Mouse (Mus musculus) brain, embryonic 14.5 days (tissue): ENCODE measurements around the gene Spg7.

Source experiments
- CTCF ChIP-seq: fragments of 200-500 bp; IDR thresholded peaks from 2 replicates; pipeline ENCODE4 v1.5.1; 2012; ENCODE audit warnings: inconsistent platforms, mild to moderate bottlenecking, moderate library complexity, borderline replicate concordance; ENCODE audit not compliant: insufficient read depth, insufficient read length; ENCODE audit errors: extremely low read depth
- POLR2A ChIP-seq: fragments of 200-500 bp; IDR thresholded peaks from 2 replicates; pipeline ENCODE4 v1.6.1; 2012; ENCODE audit warnings: mild to moderate bottlenecking, inconsistent platforms, borderline replicate concordance; ENCODE audit not compliant: poor library complexity, insufficient read depth, insufficient read length, severe bottlenecking; ENCODE audit errors: extremely low read depth

- TF ChIP-seq CTCF, result no peak
- TF ChIP-seq POLR2A, result no peak
These were observed 31.3 kb upstream of the Spg7 start for GRCm38 (mm10) chr8:123031321-123031978.
